Mouse (Mus musculus): Measurements from ENCODE around the gene Shank2. TPM values are rescaled to one million over a fixed set of nuclear protein-coding genes. Genes with fewer than 3 reads are reported as not detected.

Gene Shank2
- total and polyA plus RNA-seq, 2 experiments from 2014 or later: 0.19 to 0.95 TPM

GRCm38 (mm10) chr7:144206254-144206653 lies 204.5 kb downstream of the Shank2 start:
- Histone ChIP-seq H3K4me1 (ENCODE audit: control insufficient read depth, insufficient read depth) (peaks cover 13% of the 10 kb centered on the region), H3K4me3 (ENCODE audit: low read depth, low read length) (no peak overlapping the region), H3K27ac (ENCODE audit: low read depth) (no peak overlapping the region), H3K27me3 (ENCODE audit: control insufficient read depth, insufficient read depth, low read length) (no peaks in the 10 kb centered on the region), H3K4me2 (ENCODE audit: low read depth, low read length) (no peak overlapping the region), H3K36me3 (replicated peaks; ENCODE audit: control insufficient read depth, insufficient read depth, low read length) (no peaks in the 10 kb centered on the region), H3K9me3 (replicated peaks; ENCODE audit: control insufficient read depth, low read length) (no peaks in the 10 kb centered on the region), H3K9ac (replicated peaks; ENCODE audit: low read depth, low read length) (no peak overlapping the region)
- 68% methylated on average over 5 of the region's 5 CpGs for WGBS
- TF ChIP-seq EP300 (IDR thresholded peaks at IDR 0.05; ENCODE audit: low read depth) (no peak), CTCF (IDR thresholded peaks at IDR 0.05; ENCODE audit: low read depth) (no peak)
- DNase-seq (ENCODE audit: low spot score): no peak
- ATAC-seq (ENCODE audit: insufficient read depth, low read depth): no peak

DNA sequence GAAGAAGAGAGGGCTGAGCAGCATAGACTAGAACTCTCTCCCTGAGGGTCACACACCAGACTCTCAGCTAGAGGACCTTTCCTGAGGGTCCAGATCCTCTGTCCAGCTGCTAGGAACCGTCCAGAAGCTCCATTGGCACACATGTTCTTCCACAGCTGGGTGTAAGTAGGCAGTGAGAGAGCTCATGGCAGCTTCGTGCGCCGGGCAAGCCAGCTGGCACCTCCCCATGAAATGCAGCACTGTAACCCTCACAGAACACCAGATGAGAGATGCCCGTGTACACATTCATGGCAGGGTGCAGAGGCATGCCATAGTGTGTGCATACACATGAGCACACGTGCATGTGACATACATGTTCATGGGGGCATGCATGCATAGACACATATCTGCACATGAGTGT lies 205.4 kb downstream of the Shank2 start:
- Histone ChIP-seq H3K27me3 (ENCODE audit: control insufficient read depth, insufficient read depth, low read length) (no peaks in the 10 kb centered on the region), H3K4me1 (ENCODE audit: control insufficient read depth, insufficient read depth) (peaks cover 5% of the 10 kb centered on the region), H3K4me3 (ENCODE audit: low read depth, low read length) (no peak overlapping the region), H3K9ac (replicated peaks; ENCODE audit: low read depth, low read length) (no peak overlapping the region), H3K36me3 (replicated peaks; ENCODE audit: control insufficient read depth, insufficient read depth, low read length) (no peaks in the 10 kb centered on the region), H3K4me2 (ENCODE audit: low read depth, low read length) (no peak overlapping the region), H3K9me3 (replicated peaks; ENCODE audit: control insufficient read depth, low read length) (no peaks in the 10 kb centered on the region), H3K27ac (ENCODE audit: low read depth) (no peak overlapping the region)
- no peak for DNase-seq (ENCODE audit: low spot score)
- WGBS: 76% methylated on average over 6 of the region's 6 CpGs
- TF ChIP-seq CTCF (IDR thresholded peaks at IDR 0.05; ENCODE audit: low read depth) (no peak), EP300 (IDR thresholded peaks at IDR 0.05; ENCODE audit: low read depth) (no peak)
- no peak for ATAC-seq (ENCODE audit: insufficient read depth, low read depth)

DNA sequence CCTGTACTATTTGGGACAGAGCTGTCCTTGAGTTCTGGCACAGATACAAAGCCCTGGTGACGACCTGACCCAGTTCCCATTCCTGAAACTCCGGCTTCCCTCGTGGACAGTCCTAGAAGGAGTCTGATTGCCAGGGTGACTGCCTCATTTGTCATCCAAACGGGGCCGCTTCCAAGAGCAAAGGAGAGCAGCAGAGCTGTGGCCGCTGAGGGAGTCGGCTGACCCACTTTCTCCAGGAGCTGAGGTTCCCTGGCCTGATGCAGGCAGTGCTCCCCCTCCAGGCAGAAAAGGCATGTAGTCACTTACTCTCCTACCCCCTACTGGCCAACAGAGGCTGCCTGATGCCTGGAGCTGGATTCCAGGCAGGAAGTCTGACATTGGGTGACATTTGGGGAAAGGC lies 206.1 kb downstream of the Shank2 start:
- 15% methylated on average over 7 of the region's 7 CpGs for WGBS
- Histone ChIP-seq H3K4me2 (ENCODE audit: low read depth, low read length) (peak overlapping the region; percentile 22; the same call in 1 of the 2 replicates), H3K4me3 (ENCODE audit: low read depth, low read length) (no peak overlapping the region), H3K4me1 (ENCODE audit: control insufficient read depth, insufficient read depth) (no peaks in the 10 kb centered on the region; the same call in 1 of the 2 replicates), H3K9me3 (replicated peaks; ENCODE audit: control insufficient read depth, low read length) (no peaks in the 10 kb centered on the region), H3K27me3 (ENCODE audit: control insufficient read depth, insufficient read depth, low read length) (no peaks in the 10 kb centered on the region), H3K36me3 (replicated peaks; ENCODE audit: control insufficient read depth, insufficient read depth, low read length) (no peaks in the 10 kb centered on the region), H3K27ac (ENCODE audit: low read depth) (no peak overlapping the region; the same call in 1 of the 2 replicates), H3K9ac (replicated peaks; ENCODE audit: low read depth, low read length) (no peak overlapping the region)
- peak; percentile 74 for DNase-seq (ENCODE audit: low spot score)
- TF ChIP-seq CTCF (IDR thresholded peaks at IDR 0.05; ENCODE audit: low read depth): peak; percentile 93
- no peak for TF ChIP-seq EP300 (IDR thresholded peaks at IDR 0.05; ENCODE audit: low read depth)
- ATAC-seq (ENCODE audit: insufficient read depth, low read depth): peak; percentile 76

- TF ChIP-seq EP300 (IDR thresholded peaks at IDR 0.05; ENCODE audit: low read depth) (no peak), CTCF (IDR thresholded peaks at IDR 0.05; ENCODE audit: low read depth) (no peak)
Measured at GRCm38 (mm10) chr7:144208628-144209027, 206.9 kb downstream of the Shank2 start.

DNA sequence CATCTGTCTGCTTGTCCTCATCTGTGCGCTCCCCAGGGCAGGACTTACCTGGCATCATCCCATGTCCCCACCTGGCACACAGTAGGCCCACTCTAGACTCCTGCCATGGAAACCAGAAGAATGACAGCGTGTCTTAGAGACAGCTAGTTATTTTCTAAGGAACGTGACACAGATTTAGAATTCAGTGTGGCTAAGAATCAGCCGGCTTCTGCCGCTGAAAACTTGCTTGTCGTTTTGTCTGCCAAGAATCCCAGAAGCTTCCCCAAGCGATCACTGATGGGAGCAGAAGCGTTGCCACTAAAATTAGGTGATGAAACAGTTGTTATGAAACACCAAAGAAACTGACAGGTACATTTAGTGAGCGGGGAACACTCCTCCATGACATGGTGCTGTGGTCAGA lies 208.8 kb downstream of the Shank2 start:
- DNase-seq (ENCODE audit: low spot score) (no peak), ATAC-seq (ENCODE audit: insufficient read depth, low read depth) (no peak)
- 73% methylated on average over 9 of the region's 9 CpGs for WGBS
- H3K4me2 ChIP-seq (ENCODE audit: low read depth, low read length): no peak overlapping the region
- TF ChIP-seq EP300 (IDR thresholded peaks at IDR 0.05; ENCODE audit: low read depth) (no peak), CTCF (IDR thresholded peaks at IDR 0.05; ENCODE audit: low read depth) (no peak)
- H3K9ac ChIP-seq (replicated peaks; ENCODE audit: low read depth, low read length): no peak overlapping the region
- no peaks in the 10 kb centered on the region for H3K9me3 ChIP-seq (replicated peaks; ENCODE audit: control insufficient read depth, low read length)
- no peak overlapping the region for H3K27ac ChIP-seq (ENCODE audit: low read depth)
- H3K4me3 ChIP-seq (ENCODE audit: low read depth, low read length): no peak overlapping the region
- no peaks in the 10 kb centered on the region; the same call in 1 of the 2 replicates for H3K4me1 ChIP-seq (ENCODE audit: control insufficient read depth, insufficient read depth)
- H3K36me3 ChIP-seq (replicated peaks; ENCODE audit: control insufficient read depth, insufficient read depth, low read length): no peaks in the 10 kb centered on the region
- no peaks in the 10 kb centered on the region for H3K27me3 ChIP-seq (ENCODE audit: control insufficient read depth, insufficient read depth, low read length)

More at GRCm38 (mm10) chr7:144208628-144209027, 206.9 kb downstream of the Shank2 start:
- Histone ChIP-seq H3K9ac (replicated peaks; ENCODE audit: low read depth, low read length) (no peak overlapping the region), H3K27me3 (ENCODE audit: control insufficient read depth, insufficient read depth, low read length) (no peaks in the 10 kb centered on the region), H3K9me3 (replicated peaks; ENCODE audit: control insufficient read depth, low read length) (no peaks in the 10 kb centered on the region), H3K4me2 (ENCODE audit: low read depth, low read length) (no peak overlapping the region), H3K36me3 (replicated peaks; ENCODE audit: control insufficient read depth, insufficient read depth, low read length) (no peaks in the 10 kb centered on the region), H3K4me1 (ENCODE audit: control insufficient read depth, insufficient read depth) (no peaks in the 10 kb centered on the region; the same call in 1 of the 2 replicates), H3K4me3 (ENCODE audit: low read depth, low read length) (no peak overlapping the region), H3K27ac (ENCODE audit: low read depth) (no peak overlapping the region)
- 79% methylated on average over 1 of the region's 1 CpGs for WGBS
- ATAC-seq (ENCODE audit: insufficient read depth, low read depth) (no peak), DNase-seq (ENCODE audit: low spot score) (no peak)

- H3K9me3 ChIP-seq (replicated peaks; ENCODE audit: control insufficient read depth, low read length): no peaks in the 10 kb centered on the region
Measured at GRCm38 (mm10) chr7:144212694-144213093, 211.0 kb downstream of the Shank2 start.

More at GRCm38 (mm10) chr7:144212694-144213093, 211.0 kb downstream of the Shank2 start:
- Histone ChIP-seq H3K27me3 (ENCODE audit: control insufficient read depth, insufficient read depth, low read length) (no peaks in the 10 kb centered on the region), H3K4me2 (ENCODE audit: low read depth, low read length) (no peak overlapping the region), H3K9ac (replicated peaks; ENCODE audit: low read depth, low read length) (no peak overlapping the region), H3K27ac (ENCODE audit: low read depth) (no peak overlapping the region), H3K4me3 (ENCODE audit: low read depth, low read length) (no peak overlapping the region), H3K4me1 (ENCODE audit: control insufficient read depth, insufficient read depth) (no peaks in the 10 kb centered on the region; the same call in 1 of the 2 replicates), H3K36me3 (replicated peaks; ENCODE audit: control insufficient read depth, insufficient read depth, low read length) (no peaks in the 10 kb centered on the region)
- ATAC-seq (ENCODE audit: insufficient read depth, low read depth) (no peak), DNase-seq (ENCODE audit: low spot score) (no peak)
- TF ChIP-seq EP300 (IDR thresholded peaks at IDR 0.05; ENCODE audit: low read depth) (no peak), CTCF (IDR thresholded peaks at IDR 0.05; ENCODE audit: low read depth) (no peak)
